Mouse (Mus musculus): Measurements from ENCODE around the gene Ccdc88a. TPM values are rescaled to one million over a fixed set of nuclear protein-coding genes. Genes with fewer than 3 reads are reported as not detected.

Ccdc88a gene
- polyA plus RNA-seq, 1 experiment from 2014 or later = 86.6 TPM

GRCm38 (mm10) chr11:29383493-29383892 lies 10.0 kb downstream of the Ccdc88a start:
- no peak overlapping the region for H3K9ac ChIP-seq
- H3K36me3 ChIP-seq (replicated peaks) = 0 out of 2 replicates have a peak, but pooled peaks cover 9% of the 10 kb centered on the region
- no peaks in the 10 kb centered on the region for H3K27me3 ChIP-seq
- ATAC-seq (ENCODE audit: low FRiP score) = no peak
- no peak overlapping the region for H3K4me2 ChIP-seq
- no peaks in the 10 kb centered on the region for H3K9me3 ChIP-seq
- 83% methylated on average over 2 of the region's 2 CpGs for WGBS
- no peak overlapping the region for H3K4me3 ChIP-seq (replicated peaks)
- no peak overlapping the region for H3K27ac ChIP-seq
- H3K4me1 ChIP-seq = no peaks in the 10 kb centered on the region; the same call in 1 of the 2 replicates

- Histone ChIP-seq H3K27me3 (no peaks in the 10 kb centered on the region), H3K4me2 (no peak overlapping the region), H3K4me1 (no peaks in the 10 kb centered on the region; the same call in 1 of the 2 replicates), H3K9ac (no peak overlapping the region), H3K27ac (no peak overlapping the region), H3K9me3 (no peaks in the 10 kb centered on the region), H3K4me3 (replicated peaks) (no peak overlapping the region), H3K36me3 (replicated peaks) (0 out of 2 replicates have a peak, but pooled peaks cover 9% of the 10 kb centered on the region)
- no peak for ATAC-seq (ENCODE audit: low FRiP score)
- WGBS = 82% methylated on average over 1 of the region's 1 CpGs
These were observed 10.5 kb downstream of the Ccdc88a start for GRCm38 (mm10) chr11:29384001-29384400.

DNA sequence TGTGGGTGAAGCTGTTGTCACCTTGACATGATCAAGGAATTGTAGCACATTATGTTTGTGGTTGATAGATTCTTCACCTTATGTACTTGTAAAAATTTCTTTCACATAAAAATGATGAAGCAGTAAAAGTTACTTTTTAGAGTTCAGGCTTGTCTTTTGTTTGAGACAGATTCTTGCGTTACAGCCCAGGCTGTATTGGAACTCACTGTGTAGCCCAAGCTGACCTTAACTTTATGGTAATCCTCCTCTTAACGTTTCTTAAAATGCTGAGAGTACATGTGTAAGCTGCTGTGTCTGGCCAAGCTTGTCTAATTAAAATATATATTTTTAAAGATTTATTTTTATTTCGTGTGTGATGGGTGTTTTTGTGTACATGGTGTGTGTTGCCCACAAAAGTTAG lies 11.2 kb downstream of the Ccdc88a start:
- 82% methylated on average over 3 of the region's 3 CpGs for WGBS
- H3K4me1 ChIP-seq = no peaks in the 10 kb centered on the region; the same call in 1 of the 2 replicates
- no peaks in the 10 kb centered on the region for H3K9me3 ChIP-seq
- no peaks in the 10 kb centered on the region for H3K27me3 ChIP-seq
- 0 out of 2 replicates have a peak, but pooled peaks cover 9% of the 10 kb centered on the region for H3K36me3 ChIP-seq (replicated peaks)
- H3K4me3 ChIP-seq (replicated peaks) = no peak overlapping the region
- no peak overlapping the region for H3K27ac ChIP-seq
- H3K9ac ChIP-seq = no peak overlapping the region
- no peak overlapping the region for H3K4me2 ChIP-seq
- ATAC-seq (ENCODE audit: low FRiP score) = no peak

DNA sequence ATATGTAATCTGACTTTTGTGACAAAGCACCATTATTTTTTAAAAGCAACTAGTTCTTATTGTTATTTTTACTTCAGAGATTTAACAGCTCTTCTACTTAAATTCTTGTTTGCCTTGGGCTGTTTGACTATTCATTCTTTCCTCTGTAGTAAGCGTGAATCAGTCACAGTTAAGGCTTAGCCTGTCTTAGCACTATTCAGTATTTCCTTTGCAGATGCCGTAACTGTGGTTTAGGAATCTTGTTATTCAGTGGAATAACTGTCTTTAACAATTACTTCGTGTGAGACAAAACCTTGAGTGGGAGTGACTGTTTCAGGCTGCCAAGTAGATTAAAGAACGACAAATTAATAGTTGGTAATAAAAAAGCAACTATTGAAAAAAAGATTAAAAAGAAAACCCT lies 16.5 kb downstream of the Ccdc88a start:
- Histone ChIP-seq H3K27me3 (no peaks in the 10 kb centered on the region), H3K4me3 (replicated peaks) (no peak overlapping the region), H3K4me2 (no peak overlapping the region), H3K27ac (no peak overlapping the region), H3K36me3 (replicated peaks) (no peaks in the 10 kb centered on the region), H3K9ac (no peak overlapping the region), H3K9me3 (no peaks in the 10 kb centered on the region), H3K4me1 (no peaks in the 10 kb centered on the region)
- ATAC-seq (ENCODE audit: low FRiP score) = no peak
- WGBS = 61% methylated on average over 4 of the region's 4 CpGs

GRCm38 (mm10) chr11:29395135-29395746 lies 21.8 kb downstream of the Ccdc88a start:
- Histone ChIP-seq H3K27me3 (no peaks in the 10 kb centered on the region), H3K4me2 (no peak overlapping the region), H3K9ac (no peak overlapping the region), H3K4me3 (replicated peaks) (no peak overlapping the region), H3K4me1 (no peaks in the 10 kb centered on the region), H3K36me3 (replicated peaks) (no peaks in the 10 kb centered on the region), H3K27ac (no peak overlapping the region), H3K9me3 (no peaks in the 10 kb centered on the region)
- 99% methylated on average over 3 of the region's 3 CpGs for WGBS
- ATAC-seq (ENCODE audit: low FRiP score) = no peak

DNA sequence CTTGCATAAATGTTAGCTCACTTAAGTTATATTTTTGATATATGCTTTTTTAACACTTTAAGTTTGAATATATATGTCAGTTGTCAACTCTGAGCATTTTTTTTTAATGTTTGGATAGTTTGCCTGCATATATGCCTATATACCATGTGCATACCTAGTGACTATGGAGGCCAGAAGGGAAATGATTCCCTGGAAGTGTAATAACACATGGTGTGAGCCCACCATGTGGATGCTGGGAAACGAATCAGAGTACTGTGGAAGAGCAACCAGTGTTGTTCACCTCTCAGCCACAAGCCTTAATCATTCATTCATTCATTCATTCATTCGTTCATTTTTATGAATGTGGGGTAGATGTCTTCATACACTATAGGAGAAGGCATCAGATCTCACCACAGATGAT lies 26.9 kb downstream of the Ccdc88a start:
- ATAC-seq (ENCODE audit: low FRiP score) = no peak
- Histone ChIP-seq H3K4me1 (no peaks in the 10 kb centered on the region), H3K27ac (no peak overlapping the region), H3K27me3 (no peaks in the 10 kb centered on the region), H3K4me2 (no peak overlapping the region), H3K9ac (no peak overlapping the region), H3K9me3 (no peaks in the 10 kb centered on the region), H3K36me3 (replicated peaks) (peaks cover 14% of the 10 kb centered on the region; the same call in 1 of the 2 replicates), H3K4me3 (replicated peaks) (no peak overlapping the region)
- WGBS = 95% methylated on average over 2 of the region's 2 CpGs

DNA sequence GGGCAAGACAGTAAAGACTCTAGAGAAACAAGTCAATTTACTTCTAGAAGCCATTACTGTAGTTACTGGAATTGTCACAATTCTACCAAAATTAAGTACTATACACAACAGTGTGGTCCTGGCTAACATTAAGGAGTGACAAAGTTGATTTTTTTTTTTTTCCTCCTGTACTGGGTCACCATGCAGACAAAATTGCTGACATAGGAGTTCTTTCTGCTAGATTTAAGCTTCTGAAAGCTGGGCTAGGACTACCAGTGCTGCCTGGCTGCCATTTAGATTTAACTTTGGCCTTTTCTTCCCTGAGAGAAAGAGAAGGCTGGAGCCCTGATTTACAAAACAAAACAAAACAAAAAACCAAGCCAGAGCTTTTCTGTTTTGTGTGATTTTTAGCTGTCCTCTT lies 32.8 kb downstream of the Ccdc88a start:
- Histone ChIP-seq H3K4me2 (no peak overlapping the region), H3K4me1 (no peaks in the 10 kb centered on the region)
- no peak for ATAC-seq (ENCODE audit: low FRiP score)

DNA sequence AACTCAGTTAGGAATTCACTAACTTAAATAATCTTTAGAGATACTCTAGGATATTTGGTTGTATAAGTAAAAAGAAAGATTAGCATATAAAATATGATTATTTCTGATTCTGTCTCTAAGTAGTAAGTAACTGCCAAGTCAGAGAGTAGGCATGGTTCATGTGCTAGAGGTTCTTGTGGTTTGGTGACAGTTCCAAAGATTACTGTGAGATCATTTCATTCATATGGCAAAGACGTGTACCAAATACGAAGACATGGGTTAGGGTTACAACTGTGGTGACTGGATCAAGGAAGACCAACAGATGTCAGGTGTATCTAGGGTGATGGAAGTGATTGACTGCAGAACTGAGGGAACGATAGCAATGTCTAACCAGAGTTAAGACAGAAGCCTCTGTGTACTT lies 50.0 kb downstream of the Ccdc88a start:
- H3K9ac ChIP-seq = no peak overlapping the region
- no peak overlapping the region for H3K4me3 ChIP-seq (replicated peaks)
- H3K27me3 ChIP-seq = no peaks in the 10 kb centered on the region
- no peaks in the 10 kb centered on the region for H3K9me3 ChIP-seq
- ATAC-seq (ENCODE audit: low FRiP score) = no peak
- H3K36me3 ChIP-seq (replicated peaks) = peaks cover 5% of the 10 kb centered on the region; the same call in 1 of the 2 replicates
- no peaks in the 10 kb centered on the region for H3K4me1 ChIP-seq
- H3K27ac ChIP-seq = no peak overlapping the region
- no peak overlapping the region for H3K4me2 ChIP-seq
- 95% methylated on average over 3 of the region's 3 CpGs for WGBS

More for the DNA sequence above, 32.8 kb downstream of the Ccdc88a start:
- Histone ChIP-seq H3K9ac (no peak overlapping the region), H3K36me3 (replicated peaks) (peaks cover 7% of the 10 kb centered on the region; the same call in 1 of the 2 replicates), H3K9me3 (no peaks in the 10 kb centered on the region), H3K27ac (no peak overlapping the region), H3K4me3 (replicated peaks) (no peak overlapping the region), H3K27me3 (no peaks in the 10 kb centered on the region)

DNA sequence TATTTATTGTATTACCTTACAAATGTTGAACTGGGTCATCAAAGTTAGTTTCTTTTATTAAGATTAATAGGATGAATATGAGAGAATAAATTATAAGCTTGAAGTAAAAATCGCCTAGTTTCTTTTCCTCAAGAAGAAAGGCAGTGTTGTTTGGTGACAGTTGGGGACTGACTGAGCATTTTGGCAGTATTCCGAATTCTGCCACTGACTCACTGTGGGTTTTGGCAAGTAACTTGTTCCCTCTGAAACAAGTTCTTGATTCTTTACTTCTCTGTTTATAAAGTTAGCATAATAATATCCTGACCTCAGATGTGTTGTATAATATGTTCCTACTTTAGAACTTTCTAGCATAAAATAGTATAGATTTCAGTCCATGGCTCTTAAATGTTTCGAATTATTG lies 55.3 kb downstream of the Ccdc88a start:
- Histone ChIP-seq H3K9ac (no peak overlapping the region), H3K4me3 (replicated peaks) (no peak overlapping the region), H3K27me3 (no peaks in the 10 kb centered on the region), H3K9me3 (no peaks in the 10 kb centered on the region), H3K4me2 (no peak overlapping the region), H3K4me1 (no peaks in the 10 kb centered on the region), H3K27ac (no peak overlapping the region), H3K36me3 (replicated peaks) (peaks cover 28% of the 10 kb centered on the region)
- no peak for ATAC-seq (ENCODE audit: low FRiP score)
- 90% methylated on average over 3 of the region's 3 CpGs for WGBS

GRCm38 (mm10) chr11:29431011-29431410 lies 57.6 kb downstream of the Ccdc88a start:
- H3K9ac ChIP-seq = no peak overlapping the region
- WGBS = 92% methylated on average over 1 of the region's 1 CpGs
- no peaks in the 10 kb centered on the region for H3K27me3 ChIP-seq
- peaks cover 26% of the 10 kb centered on the region for H3K36me3 ChIP-seq (replicated peaks)
- H3K4me3 ChIP-seq (replicated peaks) = no peak overlapping the region
- no peaks in the 10 kb centered on the region for H3K9me3 ChIP-seq
- H3K4me2 ChIP-seq = no peak overlapping the region
- no peak overlapping the region for H3K27ac ChIP-seq
- no peaks in the 10 kb centered on the region for H3K4me1 ChIP-seq
- ATAC-seq (ENCODE audit: low FRiP score) = no peak

GRCm38 (mm10) chr11:29448741-29449140 lies 75.3 kb downstream of the Ccdc88a start:
- H3K27me3 ChIP-seq = no peaks in the 10 kb centered on the region
- 67% methylated on average over 2 of the region's 2 CpGs for WGBS
- ATAC-seq (ENCODE audit: low FRiP score) = 0 out of 2 replicates have a peak, but pooled peaks have one; percentile 60
- no peaks in the 10 kb centered on the region for H3K4me1 ChIP-seq
- no peak overlapping the region for H3K4me3 ChIP-seq (replicated peaks)
- H3K9me3 ChIP-seq = no peaks in the 10 kb centered on the region
- H3K27ac ChIP-seq = no peak overlapping the region
- H3K9ac ChIP-seq = no peak overlapping the region
- H3K36me3 ChIP-seq (replicated peaks) = peaks cover 11% of the 10 kb centered on the region; the same call in 1 of the 2 replicates
- no peak overlapping the region for H3K4me2 ChIP-seq

GRCm38 (mm10) chr11:29474676-29475075 lies 101.2 kb downstream of the Ccdc88a start:
- no peak overlapping the region for H3K4me3 ChIP-seq (replicated peaks)
- no peaks in the 10 kb centered on the region for H3K27me3 ChIP-seq
- H3K27ac ChIP-seq = no peak overlapping the region
- no peak for ATAC-seq (ENCODE audit: low FRiP score)
- no peaks in the 10 kb centered on the region for H3K9me3 ChIP-seq
- no peak overlapping the region for H3K9ac ChIP-seq
- H3K4me2 ChIP-seq = no peak overlapping the region
- H3K36me3 ChIP-seq (replicated peaks) = peaks cover 35% of the 10 kb centered on the region
- H3K4me1 ChIP-seq = no peaks in the 10 kb centered on the region

DNA sequence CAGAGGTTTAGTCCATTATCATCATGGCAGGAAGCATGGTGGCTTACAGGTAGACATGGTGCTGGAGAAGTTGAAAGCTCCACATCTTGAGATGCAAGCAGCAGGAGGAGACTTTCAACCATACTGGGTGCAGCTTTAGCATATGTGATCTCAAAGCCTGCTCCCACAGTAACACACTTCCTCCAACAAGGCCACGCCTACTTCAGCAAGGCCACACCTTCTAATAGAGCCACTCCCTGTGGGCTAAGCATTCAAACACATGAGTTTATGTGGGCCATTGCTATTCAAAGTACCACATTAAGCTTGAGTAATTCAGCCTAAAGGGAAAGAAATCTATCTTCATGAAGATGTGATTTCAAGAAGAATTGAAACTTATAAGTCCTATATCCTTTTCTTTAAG lies 119.7 kb downstream of the Ccdc88a start:
- Histone ChIP-seq H3K9me3 (no peaks in the 10 kb centered on the region), H3K27me3 (no peaks in the 10 kb centered on the region), H3K4me1 (no peaks in the 10 kb centered on the region), H3K27ac (no peak overlapping the region), H3K4me3 (replicated peaks) (no peak overlapping the region), H3K9ac (no peak overlapping the region), H3K4me2 (no peak overlapping the region), H3K36me3 (replicated peaks) (peaks cover 26% of the 10 kb centered on the region)
- WGBS = 96% methylated on average over 1 of the region's 1 CpGs
- no peak for ATAC-seq (ENCODE audit: low FRiP score)
